Mouse (Mus musculus): ENCODE data around the gene Atp1a1. TPM values are rescaled to one million over a fixed set of nuclear protein-coding genes. Genes with fewer than 3 reads are reported as not detected.

Gene Atp1a1
- polyA plus RNA-seq, 1 experiment from 2014 or later, result 51.5 TPM

DNA sequence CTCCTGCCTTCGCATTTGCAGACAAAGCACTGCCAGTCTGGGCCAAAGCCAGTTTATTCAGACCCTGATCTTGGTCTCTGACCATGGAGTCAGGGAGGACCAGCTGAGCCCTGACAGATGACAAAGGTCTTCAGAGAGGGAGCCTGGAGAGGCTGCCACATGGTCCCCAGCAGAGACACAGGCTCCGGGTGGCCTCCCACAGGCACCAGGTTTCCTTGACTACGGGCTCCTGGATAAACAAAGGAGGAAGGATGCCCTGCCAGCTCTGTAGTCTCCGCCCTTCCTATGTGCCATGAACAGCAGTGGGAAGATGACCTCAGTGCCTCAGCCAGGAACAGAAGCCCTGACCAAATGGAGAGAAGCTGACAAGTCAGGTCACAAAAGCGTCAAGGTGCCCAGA, 27.1 kb downstream of the Atp1a1 start:
- Histone ChIP-seq H3K4me3 (replicated peaks) (no peak overlapping the region), H3K27me3 (no peaks in the 10 kb centered on the region), H3K36me3 (replicated peaks) (peaks cover 76% of the 10 kb centered on the region), H3K27ac (peak overlapping the region; percentile 25; the same call in 1 of the 2 replicates), H3K9ac (no peak overlapping the region), H3K4me1 (peaks cover 18% of the 10 kb centered on the region), H3K4me2 (no peak overlapping the region), H3K9me3 (no peaks in the 10 kb centered on the region)
- peak; percentile 60; the same call in 1 of the 2 replicates for ATAC-seq (ENCODE audit: low FRiP score)
- 62% methylated on average over 5 of the region's 5 CpGs for WGBS

DNA sequence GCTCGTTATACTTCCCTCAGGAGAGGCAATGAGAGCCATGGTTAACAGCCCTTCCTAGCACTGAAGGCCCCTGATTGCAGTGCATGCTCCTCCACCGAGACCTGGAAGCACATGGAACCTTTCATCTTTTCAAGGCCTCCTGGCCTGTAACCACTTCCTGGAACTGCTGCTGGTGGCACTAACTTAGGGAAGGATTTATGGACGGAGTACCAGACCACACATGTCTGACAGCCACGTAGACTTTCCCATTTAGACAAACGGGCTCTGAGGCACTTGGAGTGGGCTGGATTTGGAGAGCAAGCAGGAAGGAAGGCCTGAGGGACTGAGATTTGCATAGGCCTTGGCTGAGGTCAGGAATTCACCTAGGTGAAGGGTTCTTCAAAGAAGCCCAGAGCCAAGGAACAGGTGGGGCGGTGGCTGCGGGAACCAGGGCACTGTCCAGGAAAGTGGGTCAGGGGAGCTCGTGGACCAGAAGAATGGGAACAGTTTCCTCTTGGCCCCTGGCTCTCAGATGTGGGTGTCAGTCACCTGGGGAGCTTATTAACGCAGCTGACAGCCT, 28.9 kb downstream of the Atp1a1 start:
- H3K4me3 ChIP-seq (replicated peaks), result no peak overlapping the region

DNA sequence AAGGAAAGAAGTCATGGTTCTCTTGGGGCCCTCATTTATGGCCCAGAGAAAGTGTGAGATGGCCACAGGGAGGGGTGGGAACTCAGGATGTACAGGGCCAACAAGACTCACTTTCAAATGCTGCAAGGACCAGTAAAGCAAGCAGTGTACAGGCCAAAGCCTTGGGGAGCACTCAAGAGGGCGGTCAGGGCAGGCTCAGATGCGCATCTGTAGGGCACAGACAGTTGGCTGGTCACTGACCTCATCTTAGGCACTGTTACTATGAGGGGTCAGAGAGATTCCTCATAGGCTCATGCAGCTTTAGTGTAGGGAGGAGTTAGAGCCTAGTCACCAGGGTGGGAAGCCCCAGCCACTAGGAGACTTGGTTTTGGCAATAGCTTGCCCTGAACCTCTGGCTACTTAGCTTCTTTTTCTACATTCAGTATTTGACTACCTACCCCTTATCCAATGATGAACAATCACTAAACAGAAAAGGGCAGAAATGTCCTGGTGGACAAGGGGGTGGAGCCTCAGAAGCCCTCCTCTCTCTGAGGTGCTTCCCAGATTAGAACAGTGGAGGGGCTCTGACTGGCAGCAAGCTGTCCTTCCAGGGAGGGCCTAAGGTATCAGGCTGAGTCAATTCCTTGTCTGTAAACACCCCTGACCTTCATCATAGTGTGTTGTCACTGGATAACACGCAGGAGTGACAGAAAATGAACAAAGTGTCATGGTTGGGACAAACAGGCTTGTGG, 29.9 kb downstream of the Atp1a1 start:
- 93% methylated on average over 3 of the region's 3 CpGs for WGBS
- Histone ChIP-seq H3K4me1 (peaks cover 37% of the 10 kb centered on the region), H3K4me3 (replicated peaks) (no peak overlapping the region), H3K36me3 (replicated peaks) (peaks cover 48% of the 10 kb centered on the region), H3K4me2 (no peak overlapping the region), H3K27me3 (no peaks in the 10 kb centered on the region), H3K27ac (no peak overlapping the region), H3K9ac (no peak overlapping the region), H3K9me3 (0 out of 2 replicates have a peak, but pooled peaks cover 4% of the 10 kb centered on the region)
- no peak for ATAC-seq (ENCODE audit: low FRiP score)

More for the DNA sequence above, 28.9 kb downstream of the Atp1a1 start:
- H3K27me3 ChIP-seq, result no peaks in the 10 kb centered on the region
- peaks cover 58% of the 10 kb centered on the region for H3K36me3 ChIP-seq (replicated peaks)
- 82% methylated on average over 9 of the region's 9 CpGs for WGBS
- no peaks in the 10 kb centered on the region for H3K9me3 ChIP-seq
- no peak overlapping the region for H3K27ac ChIP-seq
- H3K4me1 ChIP-seq, result peaks cover 36% of the 10 kb centered on the region
- H3K4me2 ChIP-seq, result no peak overlapping the region
- ATAC-seq (ENCODE audit: low FRiP score), result no peak
- H3K9ac ChIP-seq, result no peak overlapping the region

DNA sequence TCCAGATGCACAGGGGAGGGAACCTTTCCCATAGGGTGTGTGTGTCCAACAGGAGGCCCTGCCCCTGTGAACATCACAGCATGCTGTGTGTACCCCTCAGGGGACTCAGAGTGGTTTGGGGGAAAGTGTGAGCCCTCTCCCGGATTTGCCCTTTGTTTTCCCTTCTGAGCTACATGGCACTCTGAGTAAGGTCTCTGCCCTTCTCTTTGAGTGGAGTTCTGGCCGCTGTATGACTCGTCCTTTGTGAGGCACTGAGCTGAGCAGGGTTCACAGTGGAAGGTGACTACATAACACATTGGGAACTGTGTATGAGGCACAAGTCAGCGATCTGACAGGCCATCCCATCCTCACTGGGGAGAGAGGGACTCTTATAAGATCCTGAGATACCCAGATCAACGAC, 31.5 kb downstream of the Atp1a1 start:
- no peak for ATAC-seq (ENCODE audit: low FRiP score)
- 57% methylated on average over 5 of the region's 5 CpGs for WGBS

DNA sequence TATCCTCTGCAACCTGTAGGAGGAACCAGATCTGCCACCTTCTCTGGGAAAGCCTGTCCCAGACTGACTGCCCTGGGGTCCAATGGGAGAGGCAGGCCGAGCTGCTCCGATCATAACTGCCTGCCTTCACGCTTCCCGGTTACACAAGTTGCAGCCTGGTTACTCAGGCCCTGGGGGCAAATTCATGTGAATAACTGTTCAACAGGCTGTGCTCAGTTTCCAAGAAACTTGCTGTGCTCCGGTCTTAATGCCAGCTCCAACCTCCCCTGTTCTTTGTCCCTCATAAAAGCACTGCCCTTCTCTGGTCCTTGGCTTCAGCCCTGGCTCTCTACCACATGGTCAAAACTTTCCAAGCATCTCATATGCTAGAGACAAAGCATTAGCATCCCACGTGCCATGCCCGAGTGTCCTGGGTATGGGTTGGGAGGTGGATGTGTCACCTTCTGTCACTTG, 32.3 kb downstream of the Atp1a1 start:
- peaks cover 28% of the 10 kb centered on the region for H3K4me1 ChIP-seq
- no peaks in the 10 kb centered on the region for H3K27me3 ChIP-seq
- peak overlapping the region; percentile 62; the same call in 1 of the 2 replicates for H3K27ac ChIP-seq
- 47% methylated on average over 7 of the region's 7 CpGs for WGBS
- peaks cover 24% of the 10 kb centered on the region for H3K36me3 ChIP-seq (replicated peaks)
- H3K9me3 ChIP-seq, result 0 out of 2 replicates have a peak, but pooled peaks cover 4% of the 10 kb centered on the region
- no peak overlapping the region for H3K9ac ChIP-seq
- ATAC-seq (ENCODE audit: low FRiP score), result peak; percentile 45; the same call in 1 of the 2 replicates
- H3K4me2 ChIP-seq, result no peak overlapping the region
- H3K4me3 ChIP-seq (replicated peaks), result no peak overlapping the region

More for the DNA sequence above, 31.5 kb downstream of the Atp1a1 start:
- H3K4me2 ChIP-seq, result no peak overlapping the region
- H3K9me3 ChIP-seq, result 0 out of 2 replicates have a peak, but pooled peaks cover 4% of the 10 kb centered on the region
- H3K4me3 ChIP-seq (replicated peaks), result no peak overlapping the region
- peaks cover 36% of the 10 kb centered on the region for H3K4me1 ChIP-seq
- 0 out of 2 replicates have a peak overlapping the region, but pooled peaks have one; percentile 9 for H3K27ac ChIP-seq
- H3K9ac ChIP-seq, result no peak overlapping the region
- H3K36me3 ChIP-seq (replicated peaks), result peaks cover 32% of the 10 kb centered on the region
- H3K27me3 ChIP-seq, result no peaks in the 10 kb centered on the region

DNA sequence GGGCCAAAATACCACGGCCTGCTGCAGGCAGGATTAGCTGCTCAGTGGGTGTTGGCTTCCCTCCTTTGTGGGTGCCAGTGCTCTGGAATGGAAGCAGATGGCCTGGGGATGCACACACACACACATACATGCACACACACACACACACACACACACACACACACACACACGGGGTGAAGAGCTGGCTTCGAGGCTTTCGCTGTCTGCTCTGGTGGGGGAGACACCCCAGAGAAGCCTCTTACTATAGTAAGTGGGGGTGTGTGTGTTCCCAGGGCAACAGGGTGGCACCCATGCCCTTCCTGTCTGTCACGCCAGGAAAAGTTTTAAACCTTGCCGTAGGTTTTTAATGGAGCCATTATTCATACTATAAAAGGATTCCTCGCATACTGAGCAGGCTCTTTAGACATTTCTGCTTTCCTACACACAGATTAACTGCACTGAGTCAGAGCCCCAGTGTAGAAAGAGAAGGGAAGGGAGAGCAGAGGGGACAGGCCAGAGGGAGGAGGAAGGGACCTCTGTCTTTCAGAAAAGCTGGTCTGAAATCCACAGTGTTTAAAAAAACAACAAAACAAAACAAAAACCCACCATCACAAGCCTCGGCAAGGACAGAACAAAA, 32.9 kb downstream of the Atp1a1 start:
- Histone ChIP-seq H3K9me3 (0 out of 2 replicates have a peak, but pooled peaks cover 4% of the 10 kb centered on the region), H3K4me2 (no peak overlapping the region), H3K4me3 (replicated peaks) (no peak overlapping the region), H3K9ac (no peak overlapping the region), H3K27ac (peak overlapping the region; percentile 62; the same call in 1 of the 2 replicates), H3K4me1 (peaks cover 25% of the 10 kb centered on the region), H3K36me3 (replicated peaks) (peaks cover 18% of the 10 kb centered on the region), H3K27me3 (no peaks in the 10 kb centered on the region)
- WGBS, result 26% methylated on average over 8 of the region's 8 CpGs
- peak; percentile 39; the same call in 1 of the 2 replicates for ATAC-seq (ENCODE audit: low FRiP score)

DNA sequence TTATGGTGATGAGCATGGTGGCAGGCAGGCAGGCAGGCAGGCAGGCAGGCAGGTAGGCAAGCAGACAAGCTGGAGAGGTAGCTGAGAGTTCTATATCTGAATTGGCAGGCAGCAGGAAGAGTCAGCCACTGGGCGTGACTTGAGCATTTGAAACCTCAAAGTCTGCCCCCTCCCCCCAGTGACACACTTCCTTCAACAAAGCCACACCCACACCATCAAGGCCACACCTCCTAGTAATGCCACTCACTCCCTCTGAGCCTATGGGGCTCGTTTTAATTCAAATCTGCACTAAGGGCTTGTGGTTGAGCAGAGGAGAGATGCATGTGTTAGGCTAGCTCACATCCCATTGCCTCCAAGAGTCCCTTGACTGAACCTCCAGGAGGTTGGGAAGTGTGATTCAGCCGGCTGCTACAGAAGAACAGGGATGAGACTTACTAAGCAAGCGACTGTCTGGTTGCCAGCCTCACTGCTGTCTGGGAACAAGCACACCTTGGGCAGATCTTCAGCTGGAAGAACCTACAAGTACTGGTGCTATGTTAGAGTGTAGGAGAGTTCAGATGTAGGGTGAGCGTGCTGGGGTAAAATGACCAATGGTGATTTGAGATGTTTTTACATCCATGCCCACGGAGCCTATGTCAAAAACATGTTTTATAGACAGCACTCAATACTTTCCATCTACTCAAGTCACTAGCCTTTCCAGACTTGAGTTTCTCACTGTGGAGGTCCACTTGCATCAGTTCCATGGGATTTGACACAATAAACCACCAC, 33.6 kb downstream of the Atp1a1 start:
- H3K27ac ChIP-seq, result 0 out of 2 replicates have a peak overlapping the region, but pooled peaks have one; percentile 62
- no peak for ATAC-seq (ENCODE audit: low FRiP score)

DNA sequence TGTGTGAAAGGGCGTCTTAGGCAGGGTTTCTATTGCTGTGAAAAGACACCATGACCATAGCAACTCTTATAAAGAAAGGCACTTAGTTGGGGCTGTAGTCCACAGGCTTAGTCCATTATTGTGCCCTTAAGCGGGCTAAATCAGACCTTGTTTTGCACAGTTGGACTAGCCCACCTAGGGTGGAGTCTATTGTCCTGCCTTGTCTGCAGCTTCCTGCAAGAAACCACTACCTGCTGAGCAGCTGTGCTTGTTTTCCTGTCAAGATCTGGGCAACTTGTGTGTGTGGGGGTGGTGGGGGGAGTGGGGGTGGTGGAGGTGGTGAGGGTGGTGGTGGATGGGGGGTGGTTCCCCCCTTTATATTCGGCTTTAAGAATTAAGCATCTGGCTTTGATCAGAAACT, 34.2 kb downstream of the Atp1a1 start:
- no peak overlapping the region for H3K27ac ChIP-seq
- peaks cover 25% of the 10 kb centered on the region for H3K4me1 ChIP-seq
- H3K4me3 ChIP-seq (replicated peaks), result no peak overlapping the region
- no peaks in the 10 kb centered on the region for H3K27me3 ChIP-seq
- H3K9me3 ChIP-seq, result 0 out of 2 replicates have a peak, but pooled peaks cover 4% of the 10 kb centered on the region
- no peak overlapping the region for H3K4me2 ChIP-seq
- no peak overlapping the region for H3K9ac ChIP-seq
- no peak for ATAC-seq (ENCODE audit: low FRiP score)
- WGBS, result 49% methylated on average over 3 of the region's 3 CpGs
- peaks cover 5% of the 10 kb centered on the region for H3K36me3 ChIP-seq (replicated peaks)

More for the DNA sequence above, 33.6 kb downstream of the Atp1a1 start:
- H3K9me3 ChIP-seq, result 0 out of 2 replicates have a peak, but pooled peaks cover 4% of the 10 kb centered on the region
- no peak overlapping the region for H3K9ac ChIP-seq
- no peak overlapping the region for H3K4me2 ChIP-seq
- peaks cover 25% of the 10 kb centered on the region for H3K4me1 ChIP-seq
- 85% methylated on average over 6 of the region's 6 CpGs for WGBS
- H3K4me3 ChIP-seq (replicated peaks), result no peak overlapping the region
- H3K36me3 ChIP-seq (replicated peaks), result peaks cover 11% of the 10 kb centered on the region
- no peaks in the 10 kb centered on the region for H3K27me3 ChIP-seq

DNA sequence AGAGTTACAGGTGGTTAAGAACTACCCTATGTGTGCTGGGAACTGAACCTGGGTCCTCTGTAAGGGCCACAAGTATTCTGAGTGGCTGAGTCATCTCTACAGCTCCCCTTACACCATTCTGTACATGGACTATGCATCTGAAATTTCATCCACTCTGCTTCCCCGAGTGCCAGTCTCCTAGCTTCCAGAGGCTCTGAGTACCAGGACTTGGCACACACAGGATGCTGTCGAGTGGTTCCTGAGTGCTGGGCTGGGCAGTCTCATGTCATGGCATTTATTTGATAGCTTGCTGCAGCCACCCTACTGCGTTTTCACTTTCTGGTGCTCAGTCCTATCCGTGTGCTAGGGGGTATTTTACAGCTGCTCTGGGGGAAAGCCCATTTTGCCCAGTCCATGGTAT, 35.9 kb downstream of the Atp1a1 start:
- 90% methylated on average over 4 of the region's 4 CpGs for WGBS

DNA sequence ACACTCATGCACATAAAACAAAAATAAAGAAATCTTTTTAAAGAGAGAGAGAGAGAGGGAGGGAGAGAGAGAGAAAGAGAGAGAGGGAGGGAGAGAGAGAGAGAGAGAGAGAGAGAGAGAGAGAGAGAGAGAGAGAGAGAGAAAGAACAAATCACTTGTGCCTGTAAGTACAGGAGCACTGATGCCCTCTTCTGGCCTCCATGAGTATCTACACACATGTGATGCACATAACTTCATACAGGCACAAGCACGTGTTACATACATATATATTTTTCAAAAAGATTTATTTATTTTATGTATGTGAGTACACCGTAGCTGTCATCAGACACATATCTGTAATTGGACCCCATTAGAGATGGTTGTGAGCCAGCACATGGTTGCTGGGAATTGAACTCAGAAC, 40.5 kb downstream of the Atp1a1 start:
- Histone ChIP-seq H3K27ac (no peak overlapping the region), H3K4me2 (no peak overlapping the region), H3K4me1 (peaks cover 29% of the 10 kb centered on the region), H3K36me3 (replicated peaks) (no peaks in the 10 kb centered on the region), H3K4me3 (replicated peaks) (no peak overlapping the region), H3K27me3 (no peaks in the 10 kb centered on the region), H3K9ac (no peak overlapping the region), H3K9me3 (0 out of 2 replicates have a peak, but pooled peaks cover 6% of the 10 kb centered on the region)
- WGBS, result 97% methylated on average over 2 of the region's 2 CpGs
- no peak for ATAC-seq (ENCODE audit: low FRiP score)

More for the DNA sequence above, 35.9 kb downstream of the Atp1a1 start:
- no peak for ATAC-seq (ENCODE audit: low FRiP score)
- Histone ChIP-seq H3K4me1 (peaks cover 25% of the 10 kb centered on the region), H3K36me3 (replicated peaks) (no peaks in the 10 kb centered on the region), H3K9ac (no peak overlapping the region), H3K27ac (no peak overlapping the region), H3K4me3 (replicated peaks) (no peak overlapping the region), H3K9me3 (0 out of 2 replicates have a peak, but pooled peaks cover 9% of the 10 kb centered on the region), H3K27me3 (no peaks in the 10 kb centered on the region), H3K4me2 (no peak overlapping the region)

DNA sequence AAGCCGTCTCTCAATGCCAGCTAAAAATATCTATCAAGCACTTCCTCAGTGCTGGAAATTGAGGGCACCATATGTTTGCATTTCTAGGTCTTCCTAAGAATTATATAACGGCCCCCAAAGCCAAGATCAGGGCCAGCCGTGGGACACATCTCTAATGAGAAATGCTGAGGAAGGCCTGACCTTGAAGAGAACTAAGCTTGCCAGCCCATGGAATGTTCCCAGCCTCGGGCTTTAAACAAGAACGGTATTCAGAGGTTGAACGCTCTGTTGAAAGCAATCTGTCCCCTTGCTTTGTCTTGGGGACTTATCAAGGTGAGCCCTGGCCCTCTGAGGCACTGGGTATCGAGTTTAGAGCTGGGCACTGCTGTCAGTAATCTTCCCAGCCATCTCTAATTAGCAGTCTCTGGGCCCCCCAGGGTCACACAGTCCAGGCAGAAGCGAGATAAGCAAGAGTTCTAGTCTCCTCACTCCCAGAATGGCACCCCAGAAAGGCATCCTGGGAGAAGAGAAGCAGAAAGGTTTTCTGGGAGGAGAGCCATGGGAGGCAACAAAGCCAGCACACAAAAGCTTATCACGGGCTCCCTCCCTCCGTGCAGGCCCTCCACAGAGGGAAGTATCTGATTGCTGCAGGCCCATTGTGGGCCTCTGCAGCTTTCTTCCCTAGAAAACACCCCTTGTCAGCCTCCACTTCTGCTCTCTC, 41.8 kb downstream of the Atp1a1 start:
- Histone ChIP-seq H3K4me2 (no peak overlapping the region), H3K9ac (no peak overlapping the region), H3K4me3 (replicated peaks) (no peak overlapping the region), H3K4me1 (peaks cover 29% of the 10 kb centered on the region), H3K9me3 (0 out of 2 replicates have a peak, but pooled peaks cover 6% of the 10 kb centered on the region), H3K27me3 (no peaks in the 10 kb centered on the region), H3K36me3 (replicated peaks) (no peaks in the 10 kb centered on the region), H3K27ac (no peak overlapping the region)
- 27% methylated on average over 10 of the region's 10 CpGs for WGBS
- no peak for ATAC-seq (ENCODE audit: low FRiP score)
